Mouse (Mus musculus) Patski (cell line): ENCODE measurements around the gene Fam186b. TPM values are rescaled to one million over a fixed set of nuclear protein-coding genes. Genes with fewer than 3 reads are reported as not detected.
"Not testable (repeated sequence)": the region's sequence is repeated elsewhere in the genome, so short reads cannot be mapped to it uniquely, and the experiment has no call there.

Experiments used
- ATAC-seq: fragments of 100-300 bp; one replicate; pipeline ENCODE4 v1.8.0; 2021
- CTCF ChIA-PET: fragments of 350-600 bp; sonication (Branson Sonifier 250); formaldehyde crosslinking; loops from one replicate; lab custom pipeline; 2022; ENCODE audit warnings: inconsistent platforms; lab: Charles Lee
- POLR2A ChIA-PET: fragments of 350-600 bp; sonication (Branson Sonifier 250); formaldehyde crosslinking; loops from one replicate; lab custom pipeline; 2022; ENCODE audit warnings: antibody characterized with exemption, inconsistent platforms; lab: Charles Lee
- DNase-seq: peaks from one replicate; pipeline ENCODE4 v3.0.0-alpha.2; 2011; ENCODE audit warnings: low read depth, low spot score
- H3K27me3 ChIP-seq: fragments of 371-371 bp; one replicate; pipeline ENCODE4 v1.5.1; 2021
- CTCF ChIP-seq: fragments of 100-300 bp; IDR thresholded peaks from one replicate; pipeline ENCODE4 v1.5.1; 2021
- in situ Hi-C: fragments of 300-500 bp; cut with MboI; formaldehyde crosslinking; loops from 3 replicates; pipeline ENCODE4 v1.11.1; 2018; ENCODE audit warnings: low pct_unique_long_range_greater_than_20kb, mixed read lengths
- polyA plus RNA-seq: library from polyadenylated mRNA; unstranded; gene quantifications from one replicate; pipeline ENCODE4 v1.2.3, GENCODE M21; 2021

Fam186b gene
- polyA plus RNA-seq, 1 experiment from 2014 or later, result 0.67 TPM

DNA sequence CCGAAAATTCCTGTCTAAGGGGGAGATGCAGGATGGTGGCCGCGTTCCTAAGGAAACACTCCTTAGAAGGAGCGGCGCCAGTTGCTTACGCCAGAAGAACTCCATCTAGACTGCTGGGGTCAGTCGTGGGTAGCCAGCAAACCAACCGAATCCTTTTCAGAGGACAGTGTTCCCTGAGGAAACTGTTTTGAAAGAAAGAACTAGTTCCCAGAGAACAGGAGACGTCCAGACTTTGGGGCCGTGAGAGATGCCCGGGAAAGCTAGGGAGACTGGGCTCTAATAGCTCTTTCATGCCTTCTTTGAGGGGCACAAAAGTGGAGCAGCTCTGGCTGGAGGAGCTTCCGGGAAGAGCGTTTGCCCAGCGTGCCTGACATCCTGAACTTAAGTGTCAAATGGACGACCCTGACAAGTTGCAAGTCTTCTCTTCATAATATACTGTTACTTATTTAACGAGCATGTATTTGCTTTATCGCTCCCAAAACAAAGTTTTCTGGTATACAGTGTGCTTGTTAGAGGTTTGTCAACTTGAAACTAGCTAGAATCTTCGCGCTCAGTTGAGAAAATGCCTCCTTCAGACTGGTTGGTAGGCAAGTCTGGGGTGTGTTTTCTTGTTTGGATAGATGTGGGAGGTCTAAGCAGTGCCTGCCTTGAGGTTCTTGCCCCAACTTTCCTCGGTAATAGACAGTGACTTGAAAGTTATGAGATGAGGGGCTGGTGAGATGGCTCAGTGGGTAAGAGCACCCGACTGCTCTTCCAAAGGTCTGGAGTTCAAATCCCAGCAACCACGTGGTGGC lies 43.1 kb downstream of the Fam186b start:
- ATAC-seq (peak; percentile 41), DNase-seq (no peak)
- H3K27me3 ChIP-seq, result no peaks in the 10 kb centered on the region
- ChIA-PET POLR2A (interaction anchor here (0.6 to 1.0 kb wide), 3 partner anchors 11 to 253 kb away, joined by 3 to 4 read pairs (median 3); no protein-coding TSS in a partner anchor), CTCF (interaction anchor here (2.3 kb wide), 1 partner anchor 13 kb away, joined by 10 read pairs; no protein-coding TSS in a partner anchor)
- no peak for TF ChIP-seq CTCF
- in situ Hi-C loops, result no loop called here

DNA sequence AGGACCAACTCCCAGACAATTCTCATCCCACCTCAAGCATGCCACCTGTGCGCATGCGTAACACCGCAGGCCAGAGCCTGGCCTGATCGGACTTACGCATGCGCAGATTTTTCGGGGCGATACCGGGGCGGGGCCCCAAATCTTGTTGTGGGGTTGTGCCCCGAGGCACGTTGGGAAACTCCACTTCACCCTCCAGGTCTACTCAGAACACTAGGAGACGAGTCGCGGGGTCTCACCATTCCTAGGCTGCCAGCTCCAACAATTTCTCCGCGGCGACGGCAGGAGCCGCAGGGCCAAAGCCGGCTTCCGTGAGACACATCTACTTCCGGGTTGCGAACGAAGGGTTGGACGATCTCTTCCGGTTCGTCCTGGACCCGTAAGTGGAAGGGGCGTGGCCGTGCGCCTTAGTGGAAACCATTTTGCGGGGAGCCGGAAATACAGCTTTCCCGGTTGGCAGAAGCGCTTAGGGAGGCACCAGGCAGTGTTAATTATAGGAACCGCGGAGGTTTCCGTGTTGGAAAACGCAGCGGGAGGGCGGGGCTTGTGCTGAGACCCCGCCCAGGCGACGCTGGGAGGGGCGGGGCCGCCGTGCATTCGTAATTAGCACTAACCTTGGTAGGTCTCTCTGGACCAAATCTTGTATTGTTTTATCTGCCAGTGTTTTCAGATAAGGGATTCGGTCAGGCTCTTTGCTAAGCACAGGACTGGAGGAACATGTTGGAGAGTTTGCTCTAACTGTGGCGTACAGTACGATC lies 43.9 kb downstream of the Fam186b start, which contains the start of gene Mcrs1:
TSS of gene Mcrs1 (minus strand) at position 336 of the 755 bp plus-strand sequence.
- no peak for TF ChIP-seq CTCF
- in situ Hi-C loops, result no loop called here
- no peaks in the 10 kb centered on the region for H3K27me3 ChIP-seq
- ATAC-seq (peak; percentile 66), DNase-seq (peak; percentile 84)
- ChIA-PET POLR2A (no interaction called here), CTCF (interaction anchor here (2.3 kb wide), 1 partner anchor 14 kb away, joined by 10 read pairs; no protein-coding TSS in a partner anchor)

DNA sequence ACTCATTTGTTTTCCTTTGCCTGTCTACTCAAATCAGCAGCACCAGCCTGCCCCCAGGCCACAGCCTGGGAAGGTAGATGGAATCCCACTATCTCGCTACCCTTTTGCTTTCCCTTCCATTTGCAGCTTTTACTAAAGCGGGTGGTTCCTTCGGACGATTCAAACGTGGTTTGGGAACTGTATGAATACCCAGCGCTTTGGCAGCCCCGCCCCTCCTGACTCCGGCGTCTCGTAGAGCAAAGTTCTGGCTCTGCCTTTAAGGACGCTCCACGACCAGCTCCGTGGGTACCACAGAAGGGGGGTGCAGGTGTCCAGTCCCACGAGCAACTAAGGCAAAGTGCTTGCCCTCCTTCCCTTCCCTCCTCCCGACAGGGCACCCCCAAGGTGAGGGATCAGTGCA lies 44.6 kb downstream of the Fam186b start:
- POLR2A ChIA-PET, H3K27me3 ChIP-seq, ATAC-seq, DNase-seq, in situ Hi-C loops, CTCF ChIA-PET: not testable (repeated sequence)

DNA sequence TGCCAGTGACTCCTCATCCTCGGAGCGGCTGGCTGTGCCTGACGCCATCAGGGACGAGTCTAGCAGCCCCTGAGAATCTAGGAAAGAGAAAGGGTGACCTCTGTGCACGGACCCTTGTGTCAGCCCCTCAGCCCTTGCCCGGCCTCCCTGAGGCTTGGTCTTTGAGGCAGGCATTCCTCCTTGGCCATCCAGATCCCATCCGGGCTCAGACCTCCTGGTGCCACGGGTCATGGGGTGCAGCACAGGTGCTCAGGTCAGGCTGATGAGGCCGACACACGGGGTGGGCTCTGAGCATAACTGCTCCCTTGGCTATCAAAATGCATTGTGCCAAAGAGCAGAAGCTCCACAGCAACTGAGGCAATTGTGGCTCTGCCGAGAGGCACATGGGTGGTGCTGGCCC lies 45.8 kb downstream of the Fam186b start:
- ATAC-seq, result no peak
- no peak for DNase-seq
- no peaks in the 10 kb centered on the region for H3K27me3 ChIP-seq
- in situ Hi-C loops, result no loop called here
- CTCF ChIA-PET, result no interaction called here
- POLR2A ChIA-PET, result no interaction called here
- no peak for TF ChIP-seq CTCF

DNA sequence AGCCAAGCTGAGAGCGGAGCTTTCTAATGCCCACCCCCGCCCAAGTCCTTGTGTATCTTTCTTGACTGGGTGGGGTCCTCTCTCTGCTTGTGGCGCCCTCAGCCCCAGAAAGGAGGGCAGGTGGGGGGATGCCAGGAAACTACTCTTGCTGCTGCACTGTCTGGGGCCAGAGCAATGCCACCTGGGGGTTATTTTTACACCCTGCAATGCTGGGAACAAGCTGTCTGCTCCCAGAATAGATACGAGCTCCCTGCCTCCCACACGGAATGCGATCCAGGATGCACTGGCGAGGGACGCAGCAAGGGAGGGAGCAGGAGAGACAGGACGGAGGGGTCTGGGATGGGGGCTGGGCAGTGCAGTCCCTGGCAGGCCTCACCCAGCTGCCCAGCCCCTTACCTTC lies 46.7 kb downstream of the Fam186b start:
- TF ChIP-seq CTCF, result no peak
- DNase-seq (no peak), ATAC-seq (no peak)
- H3K27me3 ChIP-seq, result no peaks in the 10 kb centered on the region
- POLR2A ChIA-PET, result no interaction called here
- in situ Hi-C loops, result no loop called here
- CTCF ChIA-PET, result no interaction called here

DNA sequence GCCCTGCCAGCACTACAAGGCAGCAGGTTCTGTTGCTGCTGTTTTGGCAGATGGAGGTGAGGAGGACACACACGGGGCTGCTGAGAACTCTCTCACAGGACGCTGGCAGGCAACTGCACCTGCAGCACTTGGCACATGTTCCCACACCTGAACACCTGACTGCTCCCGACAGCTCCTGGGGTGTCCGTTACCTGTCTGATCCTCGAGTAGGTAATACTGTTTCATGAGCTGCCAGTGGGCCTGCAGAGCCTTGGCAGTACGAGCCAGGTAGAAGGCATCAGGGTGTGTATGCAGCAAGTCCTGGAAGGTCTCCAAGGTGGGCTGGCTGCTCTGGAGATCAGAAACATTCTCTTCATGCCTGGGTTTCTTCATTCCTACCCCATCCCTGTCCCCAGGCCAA lies 49.0 kb downstream of the Fam186b start:
- in situ Hi-C loops, CTCF ChIA-PET, H3K27me3 ChIP-seq, DNase-seq, ATAC-seq, POLR2A ChIA-PET: not testable (repeated sequence)

DNA sequence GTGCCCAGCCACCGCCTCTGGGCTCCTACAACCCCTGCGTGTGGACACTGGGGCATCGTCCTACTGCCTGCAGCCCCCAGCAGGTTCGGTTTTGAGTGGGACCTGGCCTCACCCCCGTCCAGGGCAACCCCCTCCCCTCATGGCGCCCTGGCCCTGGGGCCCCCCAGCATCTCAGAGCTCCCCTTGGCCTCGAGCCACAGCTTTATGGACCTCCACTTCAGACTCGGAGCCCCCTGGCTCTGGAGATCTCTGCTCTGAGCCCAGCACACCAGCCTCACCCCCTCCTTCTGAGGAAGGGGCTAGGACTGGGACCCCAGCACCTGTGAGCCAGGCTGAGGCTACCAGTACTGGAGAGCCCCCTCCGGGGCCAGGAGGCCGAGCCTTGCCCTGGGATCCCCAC lies 53.6 kb downstream of the Fam186b start:
- CTCF ChIA-PET, result interaction anchor here (0.9 kb wide), 1 partner anchor 23 kb away, joined by 4 read pairs; no protein-coding TSS in a partner anchor

DNA sequence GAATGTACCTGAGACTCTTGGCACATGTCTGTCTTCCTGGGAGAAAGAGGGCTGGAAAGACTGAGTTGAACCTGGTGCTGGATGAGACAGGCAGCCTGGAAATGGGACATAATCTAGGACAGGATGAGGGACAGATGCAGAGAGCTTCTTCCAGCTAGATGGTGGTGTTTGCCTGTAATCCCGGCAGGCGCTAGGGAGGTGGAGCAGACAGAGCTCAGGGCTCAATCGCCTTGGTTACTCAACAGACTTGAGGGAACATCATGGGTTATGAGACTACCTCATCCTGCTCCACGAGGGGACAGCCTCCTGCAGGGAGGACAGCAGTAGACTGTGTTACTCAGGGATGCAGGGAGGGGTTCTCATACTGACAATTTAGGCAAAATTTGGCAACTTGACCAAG lies 54.4 kb downstream of the Fam186b start:
- DNase-seq (no peak), ATAC-seq (no peak)
- POLR2A ChIA-PET, result interaction anchor here (1.0 to 1.4 kb wide), 3 partner anchors 11 to 25 kb away, joined by 3 read pairs; no protein-coding TSS in a partner anchor
- CTCF ChIA-PET, result interaction anchor here (0.6 to 0.9 kb wide), 2 partner anchors 24 to 105 kb away, joined by 3 to 4 read pairs; no protein-coding TSS in a partner anchor
- no peaks in the 10 kb centered on the region for H3K27me3 ChIP-seq
- in situ Hi-C loops, result no loop called here
- no peak for TF ChIP-seq CTCF

More for the DNA sequence above, 53.6 kb downstream of the Fam186b start:
- no peak for TF ChIP-seq CTCF
- H3K27me3 ChIP-seq, result no peaks in the 10 kb centered on the region
- POLR2A ChIA-PET, result interaction anchor here (1.4 kb wide), 1 partner anchor 15 kb away, joined by 3 read pairs; no protein-coding TSS in a partner anchor
- in situ Hi-C loops, result no loop called here
- DNase-seq, result no peak
- ATAC-seq, result no peak

DNA sequence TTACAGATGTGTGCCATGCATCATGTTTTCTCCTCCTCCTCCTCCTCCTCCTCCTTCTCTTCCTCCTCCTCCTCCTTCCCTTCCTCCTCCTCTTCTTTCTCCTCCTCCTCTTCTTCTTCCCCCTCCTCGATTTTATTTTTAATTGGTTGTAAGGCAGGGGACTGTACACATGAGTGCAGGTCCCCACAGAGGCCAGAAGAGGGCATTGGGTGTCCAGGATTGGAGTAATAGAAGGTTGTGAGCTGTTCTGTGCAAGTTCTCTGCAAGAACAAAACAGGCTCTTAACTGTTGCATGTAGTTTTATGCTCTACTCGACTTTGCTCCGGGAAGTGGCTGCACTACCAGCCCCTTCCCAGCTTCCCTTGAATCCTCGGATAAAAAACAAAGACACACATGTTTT lies 55.6 kb downstream of the Fam186b start:
- POLR2A ChIA-PET, result no interaction called here
- DNase-seq, result no peak
- in situ Hi-C loops, result no loop called here
- H3K27me3 ChIP-seq, result no peaks in the 10 kb centered on the region
- no peak for TF ChIP-seq CTCF
- no peak for ATAC-seq
- CTCF ChIA-PET, result no interaction called here

DNA sequence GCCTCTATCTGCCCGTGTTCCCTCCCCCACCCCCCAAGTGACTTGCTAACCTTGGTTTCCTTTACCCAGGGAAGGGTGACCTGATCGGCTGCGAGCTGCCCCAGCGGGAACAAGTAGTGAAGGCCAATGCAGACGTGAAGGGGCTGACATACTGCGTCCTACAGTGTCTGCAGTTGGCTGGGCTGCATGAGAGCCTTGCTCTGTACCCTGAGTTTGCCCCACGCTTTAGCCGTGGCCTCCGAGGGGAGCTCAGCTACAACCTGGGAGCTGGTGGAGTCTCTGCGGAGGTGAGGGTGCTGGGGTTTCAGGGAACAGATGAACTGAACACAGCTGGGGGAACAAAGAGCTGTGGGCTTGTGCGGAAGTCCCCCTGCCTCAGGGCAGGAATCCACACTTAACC lies 57.7 kb downstream of the Fam186b start:
- no peaks in the 10 kb centered on the region for H3K27me3 ChIP-seq
- ChIA-PET POLR2A (no interaction called here), CTCF (interaction anchor here (0.6 kb wide), 1 partner anchor 199 kb away, joined by 3 read pairs; no protein-coding TSS in a partner anchor)
- DNase-seq, result no peak
- no peak for TF ChIP-seq CTCF
- in situ Hi-C loops, result no loop called here
- ATAC-seq, result no peak
